Mouse (Mus musculus) MEL (cell line): ENCODE data around the gene Kifc1. TPM values are rescaled to one million over a fixed set of nuclear protein-coding genes. Genes with fewer than 3 reads are reported as not detected.
A peak's percentile ranks its signal among the peaks of the same experiment; 100 is the strongest.

Experiments used
- DNase-seq: peaks from one replicate; pipeline ENCODE4 v3.0.0; 2011; ENCODE audit warnings: low read depth, low spot score
- H3K27ac ChIP-seq: 2 replicates; pipeline ENCODE4 v1.5.1; 2012; ENCODE audit warnings: low read depth, mild to moderate bottlenecking, control low read depth, low read length, moderate library complexity; ENCODE audit not compliant: control insufficient read depth
- H3K27me3 ChIP-seq, 2 experiments: fragments of 150-350 bp in 1 of 2; sonication (generic) in 1 of 2; 2 replicates each; pipeline ENCODE4 v1.6.1; 2012; ENCODE audit warnings: low read length in 2 of 2, mild to moderate bottlenecking in 2 of 2, improper control_type of control experiment in 1 of 2, moderate library complexity in 1 of 2; ENCODE audit not compliant: insufficient read depth in 2 of 2, control insufficient read depth in 1 of 2
- H3K36me3 ChIP-seq, 2 experiments: 2 replicates each; pipeline ENCODE4 v1.6.1; 2012 to 2014; ENCODE audit warnings: low read length in 2 of 2, improper control_type of control experiment in 1 of 2, inconsistent platforms in 1 of 2, mild to moderate bottlenecking in 1 of 2; ENCODE audit not compliant: insufficient read depth in 2 of 2, control insufficient read depth in 1 of 2
- H3K4me1 ChIP-seq, 2 experiments: fragments of 150-350 bp in 1 of 2; sonication (generic) in 1 of 2; 2 replicates each; pipeline ENCODE4 v1.6.1; 2012; ENCODE audit warnings: low read length in 2 of 2, improper control_type of control experiment in 1 of 2, mild to moderate bottlenecking in 1 of 2; ENCODE audit not compliant: insufficient read depth in 2 of 2, control insufficient read depth in 1 of 2
- H3K4me3 ChIP-seq, 2 experiments: fragments of 150-350 bp in 1 of 2; sonication (generic) in 1 of 2; 2 replicates each; pipeline ENCODE4 v1.5.1; 2012; ENCODE audit warnings: low read depth in 2 of 2, low read length in 2 of 2, mild to moderate bottlenecking in 2 of 2, moderate library complexity in 2 of 2, control low read depth in 1 of 2, improper control_type of control experiment in 1 of 2; ENCODE audit not compliant: control insufficient read depth in 1 of 2, insufficient read depth in 1 of 2
- H3K79me2 ChIP-seq: 2 replicates; pipeline ENCODE4 v1.6.1; 2012; ENCODE audit warnings: mild to moderate bottlenecking, low read length, moderate library complexity; ENCODE audit not compliant: control insufficient read depth, poor library complexity, insufficient read depth
- H3K9ac ChIP-seq: 2 replicates; pipeline ENCODE4 v1.6.1; 2012; ENCODE audit warnings: low read depth, mild to moderate bottlenecking, control low read depth, low read length, moderate library complexity; ENCODE audit not compliant: control insufficient read depth, poor library complexity, severe bottlenecking
- H3K9me3 ChIP-seq: fragments of 150-350 bp; sonication (generic); replicated peaks from 2 replicates; pipeline ENCODE4 v1.6.1; 2012; ENCODE audit warnings: mild to moderate bottlenecking, low read length, improper control_type of control experiment, moderate library complexity; ENCODE audit not compliant: insufficient read depth
- CTCF ChIP-seq, 3 experiments: IDR thresholded peaks in 2 of 3; conservative IDR thresholded peaks in 1 of 3; 2 replicates each; pipeline ENCODE4 v1.5.1; 2011 to 2012; ENCODE audit warnings: low read length in 3 of 3, low read depth in 2 of 3, mild to moderate bottlenecking in 2 of 3, improper control_type of control experiment in 1 of 3, inconsistent platforms in 1 of 3, mixed read lengths in 1 of 3, moderate library complexity in 1 of 3; ENCODE audit not compliant: control insufficient read depth in 1 of 3, insufficient read depth in 1 of 3, poor library complexity in 1 of 3, severe bottlenecking in 1 of 3
- E2F4 ChIP-seq: IDR thresholded peaks from 2 replicates; pipeline ENCODE4 v1.6.1; 2011; ENCODE audit warnings: low read depth, low read length, improper control_type of control experiment, borderline replicate concordance
- EP300 ChIP-seq, 2 experiments: IDR thresholded peaks; 2 replicates each; pipeline ENCODE4 v1.6.1; 2011; ENCODE audit warnings: improper control_type of control experiment in 2 of 2, low read length in 2 of 2, low read depth in 1 of 2, mild to moderate bottlenecking in 1 of 2
- JUND ChIP-seq: IDR thresholded peaks from 2 replicates; pipeline ENCODE4 v1.6.1; 2011; ENCODE audit warnings: low read depth, mild to moderate bottlenecking, improper control_type of control experiment, low read length
- MXI1 ChIP-seq: IDR thresholded peaks from 2 replicates; pipeline ENCODE4 v1.6.1; 2011; ENCODE audit warnings: mild to moderate bottlenecking, low read depth, low read length, improper control_type of control experiment
- POLR2A ChIP-seq, 2 experiments: IDR thresholded peaks; 2 replicates each; pipeline ENCODE4 v1.6.1; 2011 to 2012; ENCODE audit warnings: low read length in 2 of 2, mild to moderate bottlenecking in 2 of 2, control low read depth in 1 of 2, improper control_type of control experiment in 1 of 2, low read depth in 1 of 2, moderate library complexity in 1 of 2; ENCODE audit not compliant: control insufficient read depth in 1 of 2, insufficient read depth in 1 of 2, poor library complexity in 1 of 2
- RAD21 ChIP-seq: IDR thresholded peaks from 2 replicates; pipeline ENCODE4 v1.6.1; 2011; ENCODE audit warnings: mild to moderate bottlenecking, low read depth, low read length, improper control_type of control experiment
- SMC3 ChIP-seq: IDR thresholded peaks from 2 replicates; pipeline ENCODE4 v1.6.1; 2011; ENCODE audit warnings: low read depth, low read length, improper control_type of control experiment
- USF2 ChIP-seq, 2 experiments: IDR thresholded peaks; 2 replicates each; pipeline ENCODE4 v1.6.1; 2011 to 2012; ENCODE audit warnings: improper control_type of control experiment in 2 of 2, low read length in 2 of 2, borderline replicate concordance in 1 of 2, inconsistent platforms in 1 of 2, low read depth in 1 of 2, mild to moderate bottlenecking in 1 of 2; ENCODE audit not compliant: insufficient read depth in 1 of 2
- ZC3H11A ChIP-seq: IDR thresholded peaks from 2 replicates; pipeline ENCODE4 v1.6.1; 2012; ENCODE audit warnings: low read depth, mild to moderate bottlenecking, inconsistent platforms, low read length, improper control_type of control experiment
- ZMIZ1 ChIP-seq: IDR thresholded peaks from 2 replicates; pipeline ENCODE4 v1.6.1; 2012; ENCODE audit warnings: low read depth, mild to moderate bottlenecking, inconsistent platforms, low read length, improper control_type of control experiment, moderate library complexity
- ZNF384 ChIP-seq: IDR thresholded peaks from 2 replicates; pipeline ENCODE4 v1.6.1; 2012; ENCODE audit warnings: low read depth, mild to moderate bottlenecking, inconsistent platforms, low read length, improper control_type of control experiment
- polyA plus RNA-seq, 2 experiments: library from polyadenylated mRNA; stranded (reverse) in 1 of 2; unstranded in 1 of 2; fragments of >175 nt in 1 of 2; fragments of >200 nt in 1 of 2; gene quantifications; 2 replicates each; pipeline versions ENCODE4 v1.2.1 to v1.2.4; 2012; ENCODE audit warnings: low replicate concordance in 2 of 2, low read depth in 1 of 2; ENCODE audit not compliant: insufficient read length in 2 of 2, insufficient read depth in 1 of 2, missing spikeins in 1 of 2
- total RNA-seq: library from RNA; depleted of rRNA; stranded (reverse); fragments of 300-350 nt; gene quantifications from 2 replicates; pipeline ENCODE4 v1.2.3, GENCODE M21; 2012

The Kifc1 gene
- total and polyA plus RNA-seq, 3 experiments = 17.1 to 53.5 TPM; not detected in 1

- TF ChIP-seq JUND (0 out of 2 replicates have a peak, but pooled peaks have one; percentile 0), RAD21 (no peak), E2F4 (no peak), USF2 (IDR thresholded peaks at IDR 0.05; ENCODE audit: borderline replicate concordance in 1 of 2, insufficient read depth in 1 of 2, low read depth in 1 of 2, low read length in 2 of 2) (no peak)
These were observed 39.2 kb upstream of the Kifc1 start, which contains the start of gene Rgl2 (continued) for GRCm38 (mm10) chr17:33929371-33930279.

- H3K4me1 ChIP-seq = peaks cover 2 to 24% of the 10 kb centered on the region in 2 experiments
- peak overlapping the region; percentile 74 to 78 for H3K4me3 ChIP-seq
- no peaks in the 10 kb centered on the region for H3K27me3 ChIP-seq
- H3K36me3 ChIP-seq = peaks cover 0 to 8% of the 10 kb centered on the region in 2 experiments; a peak in 2 of 4 replicates
- no peak for DNase-seq
- peak overlapping the region; percentile 75 for H3K9ac ChIP-seq
- no peak for TF ChIP-seq ZNF384
- no peak for TF ChIP-seq EP300 (IDR thresholded peaks at IDR 0.05; ENCODE audit: low read depth in 1 of 2, low read length in 2 of 2)
- no peak for TF ChIP-seq CTCF (IDR thresholded peaks at IDR 0.05 in 2 of 3, conservative IDR thresholded peaks at IDR 0.05 in 1 of 3; ENCODE audit: control insufficient read depth in 1 of 3, insufficient read depth in 1 of 3, low read depth in 2 of 3, low read length in 3 of 3, poor library complexity in 1 of 3, severe bottlenecking in 1 of 3)
- TF ChIP-seq ZMIZ1 = 0 out of 2 replicates have a peak, but pooled peaks have one; percentile 7
- TF ChIP-seq ZC3H11A = no peak
- peaks cover 24% of the 10 kb centered on the region for H3K79me2 ChIP-seq
- no peaks in the 10 kb centered on the region for H3K9me3 ChIP-seq
- H3K27ac ChIP-seq = peak overlapping the region; percentile 56
These were observed 37.9 kb upstream of the Kifc1 start for GRCm38 (mm10) chr17:33928251-33928947.

- Histone ChIP-seq H3K9ac (no peak overlapping the region), H3K36me3 (peaks cover 0 to 8% of the 10 kb centered on the region in 2 experiments; a peak in 2 of 4 replicates)
- DNase-seq = no peak
These were observed 35.9 kb upstream of the Kifc1 start for GRCm38 (mm10) chr17:33926207-33926932.

More at GRCm38 (mm10) chr17:33926207-33926932, 35.9 kb upstream of the Kifc1 start:
- Histone ChIP-seq H3K4me1 (peaks cover 2 to 25% of the 10 kb centered on the region in 2 experiments), H3K79me2 (peaks cover 24% of the 10 kb centered on the region), H3K27me3 (no peaks in the 10 kb centered on the region), H3K4me3 (no peak overlapping the region), H3K27ac (no peak overlapping the region), H3K9me3 (no peaks in the 10 kb centered on the region)
- 0 out of 2 replicates have a peak, but pooled peaks have one; percentile 25 for TF ChIP-seq SMC3
- no peak for TF ChIP-seq MXI1
- TF ChIP-seq CTCF (IDR thresholded peaks at IDR 0.05 in 2 of 3, conservative IDR thresholded peaks at IDR 0.05 in 1 of 3; ENCODE audit: control insufficient read depth in 1 of 3, insufficient read depth in 1 of 3, low read depth in 2 of 3, low read length in 3 of 3, poor library complexity in 1 of 3, severe bottlenecking in 1 of 3) = peak; percentile 26 to 51 (median 50); a peak in 5 of 6 replicates
- TF ChIP-seq ZNF384 = no peak
- peak in 1 of 2 experiments; percentile 23; a peak in 1 of 4 replicates for TF ChIP-seq POLR2A (IDR thresholded peaks at IDR 0.05; ENCODE audit: control insufficient read depth in 1 of 2, insufficient read depth in 1 of 2, low read depth in 1 of 2, low read length in 2 of 2, poor library complexity in 1 of 2)
- peak; percentile 36 for TF ChIP-seq RAD21
